Mouse (Mus musculus) splenic B cell, adult 2 months (primary cell): ENCODE results near the gene Unc45a.

Experiments
- DNase-seq: peaks from one replicate; pipeline ENCODE4 v3.0.0-alpha.2; 2011; ENCODE audit warnings: low read depth, low spot score
- H3K27me3 ChIP-seq: 2 replicates; pipeline ENCODE4 v1.6.1; 2012; ENCODE audit warnings: mild to moderate bottlenecking, low read length, moderate library complexity, mixed read lengths; ENCODE audit not compliant: control insufficient read depth, poor library complexity, insufficient read depth, severe bottlenecking
- H3K36me3 ChIP-seq: 2 replicates; pipeline ENCODE4 v1.6.1; 2012; ENCODE audit warnings: mild to moderate bottlenecking, low read length, moderate library complexity, mixed read lengths; ENCODE audit not compliant: control insufficient read depth, poor library complexity, insufficient read depth, severe bottlenecking

Gene Unc45a

DNA sequence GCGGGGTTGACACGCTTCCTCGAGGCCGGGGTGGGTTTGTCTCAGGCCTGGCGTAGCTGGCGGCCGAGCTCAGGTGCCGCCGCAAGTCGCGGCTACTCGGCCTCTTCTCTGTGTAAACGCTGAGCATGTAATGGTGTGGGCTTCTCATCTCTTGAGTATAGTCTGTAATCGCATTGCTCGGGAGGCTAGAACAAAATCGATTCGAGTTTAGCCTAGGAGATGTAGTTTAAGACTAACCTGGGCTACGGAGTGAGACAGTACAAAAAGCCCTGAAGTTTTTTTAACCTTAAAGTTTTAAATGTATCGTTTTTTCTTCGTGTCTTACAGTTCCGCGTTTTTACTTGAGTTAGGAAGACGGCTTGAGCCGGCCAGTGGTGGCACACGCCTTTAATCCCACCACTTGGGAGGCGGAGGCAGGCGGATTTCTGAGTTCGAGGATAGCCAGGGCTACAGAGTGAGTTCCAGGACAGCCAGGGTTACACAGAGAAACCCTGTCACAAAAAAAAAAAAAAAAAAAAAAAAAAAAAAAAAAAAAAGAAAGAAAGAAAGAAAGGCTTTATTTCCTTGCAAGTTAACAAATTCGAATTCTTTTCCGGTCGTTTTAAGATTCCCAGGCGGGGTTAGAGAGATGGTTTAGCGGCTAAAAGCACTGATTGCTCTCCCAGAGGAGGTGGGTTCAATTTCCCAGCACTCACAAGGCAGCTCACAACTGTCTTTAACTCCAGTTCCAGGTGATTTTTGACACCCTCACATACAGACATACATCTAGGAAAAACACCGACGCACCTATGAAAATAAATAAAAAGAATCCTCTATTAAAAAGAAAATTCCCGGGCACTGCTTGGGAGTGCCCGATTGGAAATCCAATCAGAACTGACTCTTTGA, 45.8 kb downstream of the Unc45a start:
- Histone ChIP-seq H3K36me3 (no peaks in the 10 kb centered on the region; the same call in 1 of the 2 replicates), H3K27me3 (no peaks in the 10 kb centered on the region)
- no peak for DNase-seq

DNA sequence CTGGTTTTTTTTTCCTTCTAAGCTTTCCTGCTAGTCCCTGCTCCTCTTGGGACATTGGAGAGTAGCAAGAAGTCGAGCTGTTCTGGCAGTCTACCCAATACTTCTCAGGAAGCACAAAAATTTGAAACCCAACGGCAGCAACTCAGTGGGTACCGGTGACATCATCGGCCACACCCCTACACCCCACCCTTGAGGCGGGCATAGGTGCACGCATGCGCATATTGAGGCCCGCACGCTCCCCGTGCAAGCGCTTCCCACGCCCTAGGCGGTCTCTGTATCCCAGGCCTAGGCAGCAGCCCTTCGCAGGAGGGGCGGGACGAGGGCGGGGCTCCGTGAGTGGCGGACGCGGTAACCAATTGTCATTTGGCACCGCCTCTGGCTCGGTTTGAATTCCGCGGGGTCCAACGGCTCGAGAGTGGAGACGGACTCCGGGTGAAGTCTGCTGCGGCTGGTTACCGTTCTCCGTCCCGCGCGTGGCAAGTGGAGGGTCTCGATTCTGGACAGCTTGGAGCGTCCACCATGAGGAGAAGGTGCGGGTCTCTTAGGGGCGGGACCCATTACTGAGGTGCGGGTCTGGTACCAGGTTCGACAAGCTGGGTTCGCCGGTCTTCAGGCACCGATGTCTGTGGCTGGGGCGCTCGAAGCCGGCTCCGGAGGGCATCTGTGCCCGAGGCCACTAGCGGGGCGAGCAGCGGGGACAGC, 46.6 kb downstream of the Unc45a start, which contains the start of gene Prc1:
Prc1 (plus strand) TSS at position 389 of the 702 bp plus-strand sequence.
- peak; percentile 99 for DNase-seq
- Histone ChIP-seq H3K27me3 (no peaks in the 10 kb centered on the region), H3K36me3 (no peaks in the 10 kb centered on the region; the same call in 1 of the 2 replicates)

- Histone ChIP-seq H3K36me3 (peaks cover 19% of the 10 kb centered on the region), H3K27me3 (no peaks in the 10 kb centered on the region)
- DNase-seq: no peak
These were observed 53.1 kb downstream of the Unc45a start for GRCm38 (mm10) chr7:80287736-80288135.

DNA sequence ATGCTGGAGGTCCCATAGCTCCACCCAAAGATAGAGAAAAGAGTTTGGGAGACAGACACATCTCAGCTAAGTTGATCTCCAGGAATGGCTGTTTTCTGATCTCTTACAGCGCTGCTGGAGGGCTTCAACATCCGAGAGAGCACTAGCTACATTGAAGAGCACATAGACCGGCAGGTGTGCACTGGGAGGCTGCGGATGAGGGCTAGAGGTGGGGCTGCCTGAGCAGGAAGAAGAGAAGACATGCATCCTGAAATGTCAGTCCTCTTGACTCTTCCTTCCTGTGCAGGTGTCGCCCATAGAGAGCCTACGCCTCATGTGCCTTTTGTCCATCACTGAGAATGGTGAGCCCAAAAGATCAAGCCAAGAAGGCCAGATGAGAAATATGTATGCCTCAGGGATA, 55.1 kb downstream of the Unc45a start:
- Histone ChIP-seq H3K27me3 (no peaks in the 10 kb centered on the region), H3K36me3 (peaks cover 19% of the 10 kb centered on the region)
- no peak for DNase-seq

DNA sequence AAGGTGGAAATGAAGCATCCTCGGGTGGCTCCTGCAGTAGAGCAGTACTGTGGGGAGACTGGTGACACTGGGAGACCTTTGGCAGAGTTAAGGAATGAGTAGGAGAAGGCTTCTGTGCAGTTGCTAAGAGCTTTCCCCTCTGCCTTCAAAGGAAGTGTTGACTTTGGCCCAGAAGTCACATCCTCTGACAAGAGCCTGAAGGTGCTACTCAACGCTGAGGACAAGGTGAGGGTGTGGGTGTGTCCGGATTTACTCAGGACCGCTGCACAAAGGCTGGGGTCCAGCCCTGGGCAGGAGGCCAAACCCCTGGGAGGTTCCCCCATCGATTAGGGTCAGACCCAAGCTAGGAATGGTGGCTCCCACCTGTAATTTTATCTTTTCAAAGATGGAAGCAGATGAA, 56.4 kb downstream of the Unc45a start:
- Histone ChIP-seq H3K27me3 (no peaks in the 10 kb centered on the region), H3K36me3 (peaks cover 23% of the 10 kb centered on the region)

GRCm38 (mm10) chr7:80283226-80283918, 57.4 kb downstream of the Unc45a start:
- DNase-seq: no peak
- H3K27me3 ChIP-seq: no peaks in the 10 kb centered on the region
- peaks cover 23% of the 10 kb centered on the region for H3K36me3 ChIP-seq

More for the DNA sequence above, 56.4 kb downstream of the Unc45a start:
- no peak for DNase-seq

DNA sequence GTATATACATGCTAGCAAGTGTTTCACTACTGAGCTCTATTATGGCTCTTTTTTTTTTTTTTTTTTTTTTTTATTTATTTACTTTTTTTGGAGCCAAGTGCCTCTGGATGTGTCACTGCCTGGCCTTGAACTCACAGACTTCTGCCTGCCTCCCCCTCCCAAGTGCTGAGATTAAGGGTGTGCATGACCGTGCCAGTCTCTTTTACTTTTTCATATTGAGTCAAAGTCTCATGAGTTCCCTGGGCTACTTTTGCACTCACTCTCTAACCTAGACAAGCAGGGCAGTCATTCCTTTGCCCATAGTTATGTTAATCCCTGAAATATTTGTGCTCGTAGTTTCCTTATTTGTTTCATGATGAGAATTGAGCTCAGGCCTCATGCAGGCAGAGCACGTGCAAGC, 59.2 kb downstream of the Unc45a start:
- H3K27me3 ChIP-seq: no peaks in the 10 kb centered on the region
- H3K36me3 ChIP-seq: peaks cover 21% of the 10 kb centered on the region
- no peak for DNase-seq

GRCm38 (mm10) chr7:80280998-80281397, 59.8 kb downstream of the Unc45a start:
- Histone ChIP-seq H3K27me3 (no peaks in the 10 kb centered on the region), H3K36me3 (peaks cover 26% of the 10 kb centered on the region)
- DNase-seq: peak; percentile 41

DNA sequence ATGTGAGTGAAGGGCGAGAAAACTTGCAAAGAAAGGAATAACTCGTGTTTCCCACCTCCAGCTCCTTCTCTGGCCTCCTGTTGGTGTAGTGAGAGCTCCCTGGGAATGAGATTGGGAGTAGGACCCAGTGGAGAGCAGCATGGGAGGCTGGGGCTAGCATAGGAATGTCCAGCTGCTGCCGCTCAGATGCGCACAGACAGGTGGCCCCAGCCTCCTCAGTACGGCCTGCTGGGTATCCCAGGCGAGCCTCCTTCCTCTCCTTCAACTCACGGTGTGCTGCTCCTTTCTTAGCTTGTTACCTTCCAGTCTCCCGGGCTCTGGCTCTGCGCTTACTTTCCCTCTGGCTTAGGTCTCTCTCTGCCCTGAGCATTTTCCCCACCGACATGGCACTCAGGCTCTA, 60.8 kb downstream of the Unc45a start:
- H3K36me3 ChIP-seq: peaks cover 25% of the 10 kb centered on the region
- no peaks in the 10 kb centered on the region for H3K27me3 ChIP-seq
- DNase-seq: no peak

GRCm38 (mm10) chr7:80276374-80276773, 64.4 kb downstream of the Unc45a start:
- H3K36me3 ChIP-seq: peaks cover 19% of the 10 kb centered on the region
- no peak for DNase-seq
- no peaks in the 10 kb centered on the region for H3K27me3 ChIP-seq
